Mouse (Mus musculus): ENCODE measurements around the gene Pcf11. TPM values are rescaled to one million over a fixed set of nuclear protein-coding genes. Genes with fewer than 3 reads are reported as not detected.

Gene Pcf11
- total RNA-seq, 1 experiment, result 49.9 TPM

GRCm38 (mm10) chr7:92705534-92705933, 35.8 kb upstream of the Pcf11 start:
- Histone ChIP-seq H3K9ac (ENCODE audit: insufficient read depth, low read depth, low read length, poor library complexity, severe bottlenecking) (no peak overlapping the region), H3K27ac (ENCODE audit: insufficient read depth, low read depth, low read length, poor library complexity, severe bottlenecking) (no peak overlapping the region), H3K9me3 (ENCODE audit: control insufficient read depth, insufficient read depth, low read depth, low read length) (no peaks in the 10 kb centered on the region), H3K4me1 (ENCODE audit: control insufficient read depth in 2 of 2, insufficient read depth in 2 of 2, low read length in 2 of 2, poor library complexity in 1 of 2) (no peaks in the 10 kb centered on the region), H3K36me3 (ENCODE audit: control insufficient read depth, insufficient read depth, low read length, poor library complexity, severe bottlenecking) (no peaks in the 10 kb centered on the region), H3K4me3 (ENCODE audit: insufficient read depth in 1 of 2, low read depth in 1 of 2, low read length in 2 of 2, poor library complexity in 1 of 2, severe bottlenecking in 1 of 2) (no peak overlapping the region)
- DNase-seq (ENCODE audit: low read depth, low spot score), result no peak
- in situ Hi-C loops (cut with MboI; ENCODE audit: low sequenced_read_pairs in 2 of 2, unreplicated experiment in 2 of 2), result no loop called here
- TF ChIP-seq HCFC1 (IDR thresholded peaks at IDR 0.05; ENCODE audit: borderline replicate concordance, insufficient read depth, low read length) (no peak), MAFK (IDR thresholded peaks at IDR 0.05; ENCODE audit: insufficient read depth, low read depth, low read length) (no peak), ZNF384 (IDR thresholded peaks at IDR 0.05; ENCODE audit: low read depth, low read length) (no peak), ZC3H11A (IDR thresholded peaks at IDR 0.05; ENCODE audit: borderline replicate concordance, low read depth, low read length) (no peak), CHD2 (IDR thresholded peaks at IDR 0.05; ENCODE audit: low read depth, low read length) (no peak)

GRCm38 (mm10) chr7:92703661-92704060, 33.9 kb upstream of the Pcf11 start:
- H3K27ac ChIP-seq (ENCODE audit: insufficient read depth, low read depth, low read length, poor library complexity, severe bottlenecking), result no peak overlapping the region
- TF ChIP-seq ZNF384 (IDR thresholded peaks at IDR 0.05; ENCODE audit: low read depth, low read length) (no peak), MAFK (IDR thresholded peaks at IDR 0.05; ENCODE audit: insufficient read depth, low read depth, low read length) (no peak), ZC3H11A (IDR thresholded peaks at IDR 0.05; ENCODE audit: borderline replicate concordance, low read depth, low read length) (no peak), CHD2 (IDR thresholded peaks at IDR 0.05; ENCODE audit: low read depth, low read length) (no peak)
- H3K9me3 ChIP-seq (ENCODE audit: control insufficient read depth, insufficient read depth, low read depth, low read length), result no peaks in the 10 kb centered on the region
- H3K4me3 ChIP-seq (ENCODE audit: insufficient read depth in 1 of 2, low read depth in 1 of 2, low read length in 2 of 2, poor library complexity in 1 of 2, severe bottlenecking in 1 of 2), result no peak overlapping the region
- no peak overlapping the region for H3K9ac ChIP-seq (ENCODE audit: insufficient read depth, low read depth, low read length, poor library complexity, severe bottlenecking)
- in situ Hi-C loops (cut with MboI; ENCODE audit: low sequenced_read_pairs in 2 of 2, unreplicated experiment in 2 of 2), result no loop called here
- DNase-seq (ENCODE audit: low read depth, low spot score), result no peak
- no peaks in the 10 kb centered on the region for H3K4me1 ChIP-seq (ENCODE audit: control insufficient read depth in 2 of 2, insufficient read depth in 2 of 2, low read length in 2 of 2, poor library complexity in 1 of 2)
- H3K36me3 ChIP-seq (ENCODE audit: control insufficient read depth, insufficient read depth, low read length, poor library complexity, severe bottlenecking), result no peaks in the 10 kb centered on the region

GRCm38 (mm10) chr7:92698770-92699169, 29.0 kb upstream of the Pcf11 start:
- Histone ChIP-seq H3K9ac (ENCODE audit: insufficient read depth, low read depth, low read length, poor library complexity, severe bottlenecking) (no peak overlapping the region), H3K4me3 (ENCODE audit: insufficient read depth in 1 of 2, low read depth in 1 of 2, low read length in 2 of 2, poor library complexity in 1 of 2, severe bottlenecking in 1 of 2) (no peak overlapping the region), H3K36me3 (ENCODE audit: control insufficient read depth, insufficient read depth, low read length, poor library complexity, severe bottlenecking) (no peaks in the 10 kb centered on the region), H3K4me1 (ENCODE audit: control insufficient read depth in 2 of 2, insufficient read depth in 2 of 2, low read length in 2 of 2, poor library complexity in 1 of 2) (no peaks in the 10 kb centered on the region), H3K9me3 (ENCODE audit: control insufficient read depth, insufficient read depth, low read depth, low read length) (no peaks in the 10 kb centered on the region), H3K27ac (ENCODE audit: insufficient read depth, low read depth, low read length, poor library complexity, severe bottlenecking) (no peak overlapping the region)
- DNase-seq (ENCODE audit: low read depth, low spot score), result no peak
- in situ Hi-C loops (cut with MboI; ENCODE audit: low sequenced_read_pairs in 2 of 2, unreplicated experiment in 2 of 2), result no loop called here
- TF ChIP-seq MAFK (IDR thresholded peaks at IDR 0.05; ENCODE audit: insufficient read depth, low read depth, low read length) (no peak), ZNF384 (IDR thresholded peaks at IDR 0.05; ENCODE audit: low read depth, low read length) (no peak), ZC3H11A (IDR thresholded peaks at IDR 0.05; ENCODE audit: borderline replicate concordance, low read depth, low read length) (no peak), HCFC1 (IDR thresholded peaks at IDR 0.05; ENCODE audit: borderline replicate concordance, insufficient read depth, low read length) (no peak), CHD2 (IDR thresholded peaks at IDR 0.05; ENCODE audit: low read depth, low read length) (no peak)

- Histone ChIP-seq H3K4me1 (ENCODE audit: control insufficient read depth in 2 of 2, insufficient read depth in 2 of 2, low read length in 2 of 2, poor library complexity in 1 of 2) (no peaks in the 10 kb centered on the region), H3K9ac (ENCODE audit: insufficient read depth, low read depth, low read length, poor library complexity, severe bottlenecking) (no peak overlapping the region), H3K36me3 (ENCODE audit: control insufficient read depth, insufficient read depth, low read length, poor library complexity, severe bottlenecking) (no peaks in the 10 kb centered on the region), H3K9me3 (ENCODE audit: control insufficient read depth, insufficient read depth, low read depth, low read length) (no peaks in the 10 kb centered on the region), H3K27ac (ENCODE audit: insufficient read depth, low read depth, low read length, poor library complexity, severe bottlenecking) (no peak overlapping the region), H3K4me3 (ENCODE audit: insufficient read depth in 1 of 2, low read depth in 1 of 2, low read length in 2 of 2, poor library complexity in 1 of 2, severe bottlenecking in 1 of 2) (no peak overlapping the region)
- in situ Hi-C loops (cut with MboI; ENCODE audit: low sequenced_read_pairs in 2 of 2, unreplicated experiment in 2 of 2), result no loop called here
- TF ChIP-seq ZC3H11A (IDR thresholded peaks at IDR 0.05; ENCODE audit: borderline replicate concordance, low read depth, low read length) (no peak), MAFK (IDR thresholded peaks at IDR 0.05; ENCODE audit: insufficient read depth, low read depth, low read length) (no peak), HCFC1 (IDR thresholded peaks at IDR 0.05; ENCODE audit: borderline replicate concordance, insufficient read depth, low read length) (no peak), CHD2 (IDR thresholded peaks at IDR 0.05; ENCODE audit: low read depth, low read length) (no peak)
- no peak for DNase-seq (ENCODE audit: low read depth, low spot score)
Measured at GRCm38 (mm10) chr7:92696395-92696794, 26.7 kb upstream of the Pcf11 start.

- H3K36me3 ChIP-seq (ENCODE audit: control insufficient read depth, insufficient read depth, low read length, poor library complexity, severe bottlenecking), result no peaks in the 10 kb centered on the region
- no peak for DNase-seq (ENCODE audit: low read depth, low spot score)
- no peaks in the 10 kb centered on the region for H3K4me1 ChIP-seq (ENCODE audit: control insufficient read depth in 2 of 2, insufficient read depth in 2 of 2, low read length in 2 of 2, poor library complexity in 1 of 2)
- in situ Hi-C loops (cut with MboI; ENCODE audit: low sequenced_read_pairs in 2 of 2, unreplicated experiment in 2 of 2), result no loop called here
- no peak overlapping the region for H3K4me3 ChIP-seq (ENCODE audit: insufficient read depth in 1 of 2, low read depth in 1 of 2, low read length in 2 of 2, poor library complexity in 1 of 2, severe bottlenecking in 1 of 2)
- no peak for TF ChIP-seq ZC3H11A (IDR thresholded peaks at IDR 0.05; ENCODE audit: borderline replicate concordance, low read depth, low read length)
- no peaks in the 10 kb centered on the region for H3K9me3 ChIP-seq (ENCODE audit: control insufficient read depth, insufficient read depth, low read depth, low read length)
- no peak overlapping the region for H3K27ac ChIP-seq (ENCODE audit: insufficient read depth, low read depth, low read length, poor library complexity, severe bottlenecking)
- no peak overlapping the region for H3K9ac ChIP-seq (ENCODE audit: insufficient read depth, low read depth, low read length, poor library complexity, severe bottlenecking)
Measured at GRCm38 (mm10) chr7:92689101-92689500, 19.4 kb upstream of the Pcf11 start.
